Mouse (Mus musculus) hindbrain, embryonic 13.5 days (tissue): Measurements from ENCODE around the gene Tacc2. TPM values are rescaled to one million over a fixed set of nuclear protein-coding genes. Genes with fewer than 3 reads are reported as not detected.
A peak's percentile ranks its signal among the peaks of the same experiment; 100 is the strongest.

Experiments used
- ATAC-seq: fragments of 200-750 bp; cut with Nextera tagmentation; 2 replicates; pipeline ENCODE4 v1.8.0; 2017; ENCODE audit warnings: moderate TSS enrichment; ENCODE audit not compliant: low FRiP score
- H3K27ac ChIP-seq: fragments of 300-500 bp; sonication (generic); 2 replicates; pipeline ENCODE4 v1.5.1; 2015; ENCODE audit warnings: inconsistent platforms, mild to moderate bottlenecking, moderate library complexity
- H3K27me3 ChIP-seq: fragments of 300-500 bp; sonication (generic); 2 replicates; pipeline ENCODE4 v1.6.1; 2015; ENCODE audit warnings: mild to moderate bottlenecking, inconsistent platforms
- H3K36me3 ChIP-seq: fragments of 300-500 bp; sonication (generic); 2 replicates; pipeline ENCODE4 v1.6.1; 2015; ENCODE audit warnings: mild to moderate bottlenecking, inconsistent platforms
- H3K4me1 ChIP-seq: fragments of 300-500 bp; sonication (generic); replicated peaks from 2 replicates; pipeline ENCODE4 v1.6.1; 2015; ENCODE audit warnings: inconsistent platforms
- H3K4me2 ChIP-seq: fragments of 300-500 bp; sonication (generic); 2 replicates; pipeline ENCODE4 v1.6.1; 2015; ENCODE audit warnings: inconsistent platforms, mild to moderate bottlenecking, moderate library complexity
- H3K4me3 ChIP-seq: fragments of 300-500 bp; sonication (generic); 2 replicates; pipeline ENCODE4 v1.5.1; 2015; ENCODE audit warnings: mild to moderate bottlenecking, inconsistent platforms
- H3K9ac ChIP-seq: fragments of 300-500 bp; sonication (generic); 2 replicates; pipeline ENCODE4 v1.6.1; 2015; ENCODE audit warnings: mild to moderate bottlenecking, inconsistent platforms
- H3K9me3 ChIP-seq: fragments of 300-500 bp; sonication (generic); 2 replicates; pipeline ENCODE4 v1.6.1; 2016; ENCODE audit warnings: inconsistent platforms
- WGBS: fragments of 180-500 bp; shearing (Covaris S2); methylation state at CpG from one replicate; pipeline ENCODE4 v1.1.7; 2015; 5-methylcytosine and 5-hydroxymethylcytosine counted together
- polyA plus RNA-seq: library from polyadenylated mRNA; unstranded; fragments of >200 nt; fragmentation: Nextera tagmentation; extraction: Ambion mirVana; gene quantifications from 2 replicates; pipeline ENCODE4 v1.2.1, GENCODE M21; 2015

Gene Tacc2
- polyA plus RNA-seq, 1 experiment from 2014 or later, result 59.1 TPM

DNA sequence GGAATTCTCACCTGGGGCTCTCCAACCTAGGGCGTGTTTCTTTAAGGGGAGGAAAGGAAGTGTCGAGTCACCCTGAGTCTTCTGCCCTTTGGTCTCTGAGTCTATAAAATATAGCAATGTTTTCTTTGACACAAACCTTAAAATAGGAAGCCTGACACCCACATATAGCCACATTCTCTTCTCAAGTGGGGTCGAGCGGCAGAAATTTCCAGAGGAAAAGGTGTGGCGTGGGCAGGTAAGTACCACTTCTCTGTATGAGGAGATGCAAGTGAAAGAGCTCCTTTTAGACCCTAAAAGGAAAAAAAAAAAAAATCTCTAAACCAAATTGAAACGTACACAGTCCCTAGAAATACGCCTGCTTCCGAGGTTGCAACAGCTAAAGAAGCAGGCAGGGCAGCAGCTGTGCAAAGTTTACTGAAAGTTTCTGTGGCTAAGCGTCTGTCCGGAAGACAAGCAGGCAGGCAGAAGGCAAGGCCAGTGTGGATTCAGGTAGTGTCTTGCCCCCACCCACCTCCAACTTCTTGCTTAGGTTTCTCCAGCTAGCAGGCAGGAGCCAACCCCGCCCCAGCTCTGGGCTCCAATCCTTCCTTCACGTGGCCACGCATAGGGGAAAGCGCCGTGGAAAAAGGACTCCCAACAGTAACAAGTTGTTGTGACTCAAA is 68.2 kb downstream of the Tacc2 start:
- no peaks in the 10 kb centered on the region for H3K36me3 ChIP-seq
- ATAC-seq, result peak; percentile 36; the same call in 1 of the 2 replicates
- H3K27ac ChIP-seq, result peak overlapping the region; percentile 75
- no peaks in the 10 kb centered on the region for H3K9me3 ChIP-seq
- 20% methylated on average over 15 of the region's 15 CpGs for WGBS
- H3K9ac ChIP-seq, result peak overlapping the region; percentile 69
- H3K4me3 ChIP-seq, result peak overlapping the region; percentile 52
- peaks cover 19% of the 10 kb centered on the region for H3K27me3 ChIP-seq
- peak overlapping the region; percentile 99 for H3K4me2 ChIP-seq
- peaks cover 39% of the 10 kb centered on the region for H3K4me1 ChIP-seq

DNA sequence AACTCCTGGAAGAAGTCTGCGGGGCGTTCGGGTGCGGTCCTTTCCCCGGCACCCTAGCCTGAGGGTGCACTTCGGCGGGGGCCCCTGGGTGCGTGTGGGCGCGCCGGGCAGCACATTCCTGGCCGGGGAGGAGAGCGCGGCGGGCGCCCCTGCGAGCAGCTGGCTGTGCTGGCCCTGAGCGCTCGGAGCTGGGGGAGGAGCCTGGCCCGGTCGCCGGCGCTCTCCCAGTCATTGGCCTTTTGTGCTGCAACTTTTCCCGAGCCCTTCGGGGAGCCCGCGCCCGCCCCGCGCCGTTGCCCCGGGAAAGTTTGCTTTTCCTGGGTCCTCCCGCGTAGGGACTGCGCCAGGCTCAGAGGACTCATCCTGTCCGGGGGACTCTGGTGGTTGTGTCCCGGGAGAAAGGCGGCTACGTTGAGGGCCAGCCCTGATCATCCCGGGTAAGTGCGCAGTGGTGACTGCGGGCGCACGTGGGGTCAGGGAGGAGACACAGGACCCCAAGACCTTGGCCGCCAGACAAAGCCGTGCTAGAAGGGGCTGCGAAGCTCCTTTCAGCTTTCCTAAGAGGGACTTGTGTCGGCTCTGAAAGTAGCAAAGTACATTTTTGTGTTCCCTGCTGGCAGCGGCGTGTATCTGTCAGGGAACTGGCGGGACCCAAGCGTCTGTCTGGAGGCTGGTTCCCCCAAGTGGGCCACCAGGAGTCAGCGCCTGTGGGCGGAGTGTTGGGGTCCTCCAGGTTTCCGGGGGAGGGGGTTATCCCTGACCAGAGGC is 68.9 kb downstream of the Tacc2 start:
- Histone ChIP-seq H3K27ac (peak overlapping the region; percentile 75), H3K9me3 (no peaks in the 10 kb centered on the region), H3K4me2 (peak overlapping the region; percentile 99), H3K36me3 (no peaks in the 10 kb centered on the region), H3K9ac (peak overlapping the region; percentile 69), H3K4me1 (peaks cover 39% of the 10 kb centered on the region), H3K27me3 (peaks cover 19% of the 10 kb centered on the region), H3K4me3 (peak overlapping the region; percentile 52)
- ATAC-seq, result peak; percentile 74
- WGBS, result under 1% methylated on average over 55 of the region's 55 CpGs

DNA sequence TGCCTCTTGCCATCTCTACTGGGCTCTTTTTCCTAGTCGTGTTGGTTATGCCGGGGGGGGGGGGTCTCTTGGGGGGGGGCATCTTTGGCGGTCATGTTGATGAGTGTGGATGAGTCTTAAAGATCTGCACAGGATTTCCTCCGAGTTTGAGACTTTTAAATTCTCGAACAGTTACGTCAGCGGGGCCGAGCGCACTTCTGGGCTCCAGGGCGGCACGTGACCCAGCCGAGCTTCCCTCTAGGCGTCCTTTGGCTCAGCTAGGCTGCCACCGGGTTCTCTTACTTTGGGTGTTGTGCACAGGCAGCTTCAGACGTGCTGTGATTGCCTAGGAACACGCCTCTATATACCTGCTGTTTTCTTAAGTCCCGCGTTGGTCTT is 69.5 kb downstream of the Tacc2 start:
- Histone ChIP-seq H3K4me2 (peak overlapping the region; percentile 99), H3K27ac (peak overlapping the region; percentile 75; the same call in 1 of the 2 replicates), H3K4me1 (peaks cover 39% of the 10 kb centered on the region), H3K9ac (peak overlapping the region; percentile 69), H3K4me3 (peak overlapping the region; percentile 52), H3K36me3 (no peaks in the 10 kb centered on the region), H3K27me3 (peaks cover 19% of the 10 kb centered on the region), H3K9me3 (no peaks in the 10 kb centered on the region)
- peak; percentile 62 for ATAC-seq
- WGBS, result under 1% methylated on average over 18 of the region's 18 CpGs

DNA sequence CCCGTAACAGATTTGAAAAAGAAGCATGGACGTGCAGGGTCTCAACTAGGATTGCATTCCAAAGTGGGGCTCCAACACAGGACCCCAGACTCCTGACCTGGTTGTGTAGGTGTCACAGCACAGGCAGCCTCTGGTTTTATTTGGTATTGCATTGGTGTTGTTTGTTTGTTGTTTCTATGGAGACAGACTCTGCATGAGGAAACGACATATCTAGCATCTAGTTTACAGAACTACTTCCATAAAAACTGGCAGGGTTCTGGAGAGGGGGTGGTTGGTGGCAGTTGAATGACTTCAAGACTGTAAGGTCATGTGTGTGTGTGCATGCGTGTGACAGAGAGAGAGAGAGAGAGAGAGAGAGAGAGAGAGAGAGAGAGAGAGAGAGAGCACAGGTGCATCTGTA is 70.8 kb downstream of the Tacc2 start:
- Histone ChIP-seq H3K9ac (no peak overlapping the region), H3K36me3 (no peaks in the 10 kb centered on the region), H3K9me3 (no peaks in the 10 kb centered on the region), H3K4me3 (no peak overlapping the region), H3K4me1 (peaks cover 46% of the 10 kb centered on the region), H3K27ac (no peak overlapping the region), H3K4me2 (no peak overlapping the region), H3K27me3 (peaks cover 19% of the 10 kb centered on the region)
- 77% methylated on average over 4 of the region's 4 CpGs for WGBS
- ATAC-seq, result no peak

DNA sequence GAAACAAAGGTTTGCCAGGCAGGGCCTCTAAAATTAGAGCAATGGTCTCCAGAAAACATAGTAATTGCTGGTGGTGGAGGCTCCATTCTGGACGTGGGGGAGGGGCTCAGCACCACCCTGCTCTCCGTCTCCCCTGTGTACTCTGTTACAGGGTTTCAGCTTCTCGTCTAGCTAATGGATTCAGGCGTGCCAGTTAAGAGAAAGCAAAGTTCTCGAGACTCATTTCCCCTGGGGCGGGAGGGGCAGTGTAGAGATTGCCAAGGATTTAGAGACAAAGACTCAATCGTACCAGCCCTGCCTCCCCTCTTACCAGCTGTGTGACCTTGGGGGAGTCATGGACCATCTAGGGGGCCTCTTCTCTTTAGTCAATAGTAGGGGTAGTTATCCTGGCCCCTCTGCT is 72.0 kb downstream of the Tacc2 start:
- H3K4me2 ChIP-seq, result no peak overlapping the region
- H3K4me1 ChIP-seq, result peaks cover 57% of the 10 kb centered on the region
- H3K4me3 ChIP-seq, result no peak overlapping the region
- peaks cover 19% of the 10 kb centered on the region for H3K27me3 ChIP-seq
- 29% methylated on average over 7 of the region's 7 CpGs for WGBS
- no peak for ATAC-seq
- H3K36me3 ChIP-seq, result no peaks in the 10 kb centered on the region
- no peak overlapping the region for H3K9ac ChIP-seq
- H3K27ac ChIP-seq, result no peak overlapping the region
- H3K9me3 ChIP-seq, result no peaks in the 10 kb centered on the region

DNA sequence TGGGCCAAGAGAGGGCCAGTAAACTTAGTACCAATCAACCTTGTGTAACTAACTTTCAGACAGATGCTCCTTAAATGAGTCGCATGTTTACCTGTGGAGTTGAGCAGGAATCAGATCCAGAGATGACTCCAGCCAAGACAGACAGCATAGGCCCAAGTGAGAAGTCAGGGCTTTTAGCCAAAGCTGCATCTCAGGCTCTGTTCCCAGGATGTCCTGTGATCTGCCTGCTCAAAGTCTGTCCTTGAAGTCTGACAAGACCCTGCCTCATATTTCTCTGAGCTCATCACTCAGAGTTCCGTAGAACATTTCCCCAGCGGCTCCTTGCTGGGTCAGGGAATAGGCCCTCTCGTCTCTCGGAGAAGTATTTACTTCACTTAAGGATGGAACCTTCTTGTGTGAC is 73.4 kb downstream of the Tacc2 start:
- no peak overlapping the region for H3K4me2 ChIP-seq
- no peaks in the 10 kb centered on the region for H3K36me3 ChIP-seq
- H3K4me3 ChIP-seq, result no peak overlapping the region
- no peaks in the 10 kb centered on the region for H3K9me3 ChIP-seq
- no peak for ATAC-seq
- no peak overlapping the region for H3K9ac ChIP-seq
- H3K27me3 ChIP-seq, result peaks cover 13% of the 10 kb centered on the region
- 91% methylated on average over 5 of the region's 5 CpGs for WGBS
- peaks cover 62% of the 10 kb centered on the region for H3K4me1 ChIP-seq
- no peak overlapping the region for H3K27ac ChIP-seq

DNA sequence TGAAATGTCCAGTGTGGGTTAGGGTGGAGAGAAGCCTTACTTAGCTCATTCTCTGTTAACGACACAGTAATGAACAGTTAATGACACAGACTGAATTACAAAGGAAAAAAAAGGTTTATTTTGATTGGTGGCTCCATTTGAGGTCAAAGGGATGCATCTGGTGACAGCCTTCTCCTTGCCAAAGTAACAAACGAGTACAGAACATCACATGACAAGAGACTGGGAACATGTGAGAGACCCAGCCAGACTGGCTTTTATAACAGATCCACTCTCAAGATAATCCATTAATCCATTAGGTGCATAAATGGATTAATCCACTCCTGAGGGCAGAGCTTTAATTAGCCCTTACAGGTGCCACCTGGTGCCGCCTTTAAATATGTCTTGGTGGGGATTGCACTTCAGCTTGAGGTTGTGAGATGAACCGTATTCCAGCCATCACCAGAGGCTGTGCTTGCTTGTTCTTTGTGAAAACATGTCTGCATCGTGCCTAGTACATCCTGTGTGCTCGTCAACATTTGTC is 75.9 kb downstream of the Tacc2 start:
- Histone ChIP-seq H3K4me1 (peaks cover 37% of the 10 kb centered on the region), H3K4me3 (no peak overlapping the region), H3K9me3 (no peaks in the 10 kb centered on the region), H3K4me2 (no peak overlapping the region), H3K36me3 (no peaks in the 10 kb centered on the region), H3K9ac (no peak overlapping the region), H3K27me3 (no peaks in the 10 kb centered on the region), H3K27ac (peak overlapping the region; percentile 23; the same call in 1 of the 2 replicates)
- WGBS, result 61% methylated on average over 6 of the region's 6 CpGs
- ATAC-seq, result peak; percentile 21; the same call in 1 of the 2 replicates

DNA sequence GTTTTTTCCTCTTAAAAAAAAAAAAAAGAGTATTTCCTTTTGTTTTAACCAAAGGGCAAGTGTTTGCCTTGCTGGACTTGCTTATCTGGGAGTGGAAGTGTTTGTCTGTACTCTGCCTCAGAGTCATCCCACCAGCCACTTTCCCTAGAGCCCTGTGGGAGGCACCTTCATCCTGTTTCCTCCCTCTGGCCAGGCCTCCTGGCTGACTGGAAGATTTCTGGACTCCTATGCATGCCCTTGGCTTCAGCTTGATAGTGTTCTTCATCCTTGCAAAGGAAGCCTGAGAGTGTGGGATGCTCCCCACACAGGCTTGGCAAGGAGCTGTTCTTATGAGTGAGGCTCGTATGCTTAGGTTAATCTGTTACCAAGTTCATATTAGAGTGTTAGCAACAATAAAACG is 77.3 kb downstream of the Tacc2 start:
- ATAC-seq, result no peak
- Histone ChIP-seq H3K9me3 (no peaks in the 10 kb centered on the region), H3K27ac (peak overlapping the region; percentile 18; the same call in 1 of the 2 replicates), H3K9ac (no peak overlapping the region), H3K4me2 (no peak overlapping the region), H3K36me3 (no peaks in the 10 kb centered on the region), H3K4me1 (peaks cover 28% of the 10 kb centered on the region), H3K4me3 (no peak overlapping the region), H3K27me3 (no peaks in the 10 kb centered on the region)
- 84% methylated on average over 2 of the region's 2 CpGs for WGBS

DNA sequence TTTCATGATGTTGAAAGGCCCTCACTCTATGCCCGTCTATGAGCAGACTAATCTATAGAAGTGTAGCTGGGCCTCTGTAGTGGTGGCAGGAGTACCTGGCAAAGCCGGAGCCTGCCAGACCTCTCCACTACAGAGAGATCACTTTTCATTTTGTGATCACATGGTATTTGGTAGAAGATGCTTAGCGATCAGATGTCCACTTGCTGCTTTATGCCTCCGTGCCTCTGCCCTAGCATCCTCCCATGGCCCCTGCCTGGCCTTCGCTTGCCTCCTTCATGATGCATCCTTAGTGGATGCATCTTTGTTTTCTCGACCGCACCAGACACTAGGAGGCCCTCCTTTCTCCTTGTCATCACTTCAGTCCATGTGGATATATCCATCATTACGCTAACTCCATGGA is 79.7 kb downstream of the Tacc2 start:
- peaks cover 28% of the 10 kb centered on the region for H3K4me1 ChIP-seq
- no peaks in the 10 kb centered on the region for H3K9me3 ChIP-seq
- H3K4me2 ChIP-seq, result no peak overlapping the region
- no peaks in the 10 kb centered on the region for H3K27me3 ChIP-seq
- no peak for ATAC-seq
- H3K36me3 ChIP-seq, result no peaks in the 10 kb centered on the region
- H3K4me3 ChIP-seq, result no peak overlapping the region
- no peak overlapping the region for H3K9ac ChIP-seq
- H3K27ac ChIP-seq, result no peak overlapping the region
- 94% methylated on average over 8 of the region's 8 CpGs for WGBS

DNA sequence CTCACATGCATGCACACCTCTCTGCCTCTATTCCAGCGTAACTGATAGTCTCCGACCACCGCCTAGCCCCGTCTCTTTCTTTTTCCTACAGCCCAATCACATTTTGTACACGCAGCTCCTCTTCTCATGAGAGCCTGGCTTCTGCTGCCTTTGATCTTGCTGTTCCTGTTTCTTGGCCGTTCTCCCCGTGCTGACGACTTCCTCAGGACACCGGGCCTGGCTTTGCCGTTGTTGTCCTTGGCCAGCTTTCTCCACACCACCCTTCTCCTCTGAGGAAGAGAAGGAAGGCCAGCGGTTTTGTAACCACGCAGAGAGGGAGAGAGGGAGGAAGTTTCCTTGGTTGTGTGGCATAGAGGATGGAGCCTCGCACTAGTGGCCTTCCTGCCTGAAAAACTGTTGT is 80.5 kb downstream of the Tacc2 start:
- WGBS, result 82% methylated on average over 13 of the region's 13 CpGs

DNA sequence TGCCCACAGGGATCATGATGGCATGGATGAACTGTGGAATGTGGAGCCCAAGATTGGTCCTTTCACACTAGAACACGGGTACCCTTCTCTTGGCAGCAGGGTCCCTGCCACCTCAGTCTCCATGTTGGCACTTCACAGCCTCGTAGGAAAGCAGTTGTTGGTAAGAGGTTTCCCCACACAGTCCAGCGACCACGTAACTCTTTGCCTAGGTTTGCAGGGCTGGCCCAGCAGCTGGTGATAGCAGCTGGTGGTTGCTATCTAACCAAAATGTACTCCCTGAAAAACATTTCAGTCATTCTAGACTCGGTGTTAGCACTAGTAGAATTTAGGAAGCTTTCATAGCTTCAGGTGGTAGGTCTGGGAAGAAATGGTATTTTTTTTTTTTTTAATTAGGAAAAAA is 81.9 kb downstream of the Tacc2 start:
- Histone ChIP-seq H3K9me3 (peaks cover 6% of the 10 kb centered on the region; the same call in 1 of the 2 replicates), H3K9ac (no peak overlapping the region), H3K4me1 (peaks cover 17% of the 10 kb centered on the region), H3K4me3 (no peak overlapping the region), H3K4me2 (no peak overlapping the region), H3K27me3 (no peaks in the 10 kb centered on the region), H3K27ac (no peak overlapping the region), H3K36me3 (peaks cover 6% of the 10 kb centered on the region; the same call in 1 of the 2 replicates)
- whole genome bisulfite sequencing, result 92% methylated on average over 5 of the region's 5 CpGs
- no peak for ATAC-seq

More for the DNA sequence above, 80.5 kb downstream of the Tacc2 start:
- Histone ChIP-seq H3K27ac (no peak overlapping the region), H3K9me3 (no peaks in the 10 kb centered on the region), H3K4me2 (no peak overlapping the region), H3K9ac (no peak overlapping the region), H3K4me1 (peaks cover 30% of the 10 kb centered on the region), H3K4me3 (no peak overlapping the region), H3K36me3 (no peaks in the 10 kb centered on the region), H3K27me3 (no peaks in the 10 kb centered on the region)
- no peak for ATAC-seq

DNA sequence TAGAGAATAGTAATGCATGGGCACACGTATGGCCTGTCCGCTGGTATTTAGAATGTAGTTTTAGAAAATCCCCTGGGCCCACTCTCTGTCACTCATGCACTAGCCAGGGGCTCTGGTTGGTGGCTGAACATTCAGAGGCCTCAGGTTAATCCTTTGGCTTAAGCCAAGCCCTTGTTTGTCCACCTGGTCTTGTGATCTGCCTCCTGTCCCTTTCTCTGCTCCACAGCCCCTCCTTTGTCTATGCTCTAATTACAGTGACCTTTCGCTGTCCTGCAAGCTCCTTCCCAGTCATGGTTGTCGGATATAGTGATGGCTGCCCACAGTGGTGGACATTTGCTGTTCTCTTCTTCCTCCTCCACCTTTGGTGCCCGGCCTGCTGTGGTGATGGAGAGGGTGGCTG is 85.0 kb downstream of the Tacc2 start:
- Histone ChIP-seq H3K27me3 (no peaks in the 10 kb centered on the region), H3K9me3 (peaks cover 6% of the 10 kb centered on the region; the same call in 1 of the 2 replicates), H3K4me3 (no peak overlapping the region), H3K27ac (0 out of 2 replicates have a peak overlapping the region, but pooled peaks have one; percentile 12), H3K4me2 (no peak overlapping the region), H3K4me1 (peaks cover 8% of the 10 kb centered on the region; the same call in 1 of the 2 replicates), H3K9ac (no peak overlapping the region), H3K36me3 (peaks cover 7% of the 10 kb centered on the region)
- no peak for ATAC-seq
- 56% methylated on average over 5 of the region's 5 CpGs for WGBS
